Mouse (Mus musculus) c-Kit-positive CD71-positive TER-119-negative erythroid progenitor cells, embryonic 14.5 days (primary cell): ENCODE results near the gene Cxcl14.

ENCODE experiments used
- DNase-seq: peaks from one replicate; pipeline ENCODE4 v3.0.0-alpha.2; 2013; ENCODE audit warnings: low read depth

Cxcl14 gene

DNA sequence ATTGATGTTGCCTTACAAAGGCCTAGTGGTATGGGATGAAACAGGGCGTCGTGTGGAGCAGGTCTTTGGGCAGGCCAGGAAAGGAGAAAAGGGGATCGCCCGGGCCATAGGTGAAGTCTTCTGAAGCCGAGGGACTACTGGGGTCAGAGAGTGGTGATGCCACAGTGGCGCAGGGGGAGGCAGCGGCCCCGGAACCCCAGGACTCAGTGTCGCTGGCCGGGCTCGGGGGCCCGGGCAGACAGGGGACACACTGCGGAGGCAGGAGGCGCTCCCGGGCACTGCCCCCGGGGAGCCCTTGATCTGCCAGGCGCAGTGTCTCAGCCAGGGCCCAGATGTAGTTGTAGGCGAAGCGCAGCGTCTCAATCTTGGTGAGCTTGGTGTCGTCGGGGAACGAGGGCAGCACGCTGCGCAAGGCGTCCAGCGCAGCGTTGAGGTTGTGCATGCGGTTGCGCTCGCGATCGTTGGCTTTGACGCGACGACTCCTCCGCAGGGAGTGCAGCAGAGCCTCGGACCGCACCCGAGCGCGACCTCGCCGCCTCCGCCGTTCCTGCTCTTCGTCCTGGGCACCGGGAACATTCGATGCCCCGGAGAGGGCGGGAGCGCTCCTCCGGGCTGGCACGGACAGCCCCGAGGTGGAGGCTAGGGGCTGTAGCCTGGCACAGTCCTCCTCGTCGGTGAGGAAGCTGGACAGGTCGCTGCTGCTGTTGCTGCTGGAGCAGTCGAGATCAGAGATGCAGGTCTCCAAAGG lies 45.0 kb downstream of the Cxcl14 start:
- no peak for DNase-seq

DNA sequence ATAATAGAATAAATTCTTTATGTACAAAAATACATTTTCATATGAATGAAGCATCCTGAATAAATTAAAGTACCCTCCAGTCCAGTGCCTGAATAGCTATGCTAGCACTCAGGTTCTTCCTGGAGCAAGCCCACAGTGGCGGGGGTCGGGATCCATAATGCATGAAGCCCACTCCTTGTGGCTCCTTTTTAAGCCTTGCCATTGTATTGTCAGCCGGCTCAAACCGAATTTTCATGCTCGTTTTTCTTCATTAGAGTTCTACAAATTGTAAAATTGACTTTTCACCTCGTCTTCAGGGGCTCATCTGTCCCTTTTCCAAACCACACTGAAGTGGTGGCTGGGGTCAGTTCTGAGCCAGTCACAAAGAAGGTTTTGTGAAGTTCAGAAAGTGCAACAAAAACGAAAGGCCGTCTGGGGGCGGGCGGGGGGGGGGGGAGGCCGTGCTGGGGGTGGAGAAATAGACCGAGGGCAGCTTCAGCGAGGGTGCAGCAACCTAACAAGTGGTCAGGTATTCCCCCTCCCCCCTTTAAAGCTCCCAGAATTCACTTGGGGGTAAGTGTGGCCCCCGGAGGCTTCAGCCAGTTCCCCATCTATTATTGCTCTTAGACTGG lies 45.7 kb downstream of the Cxcl14 start:
- DNase-seq = no peak

DNA sequence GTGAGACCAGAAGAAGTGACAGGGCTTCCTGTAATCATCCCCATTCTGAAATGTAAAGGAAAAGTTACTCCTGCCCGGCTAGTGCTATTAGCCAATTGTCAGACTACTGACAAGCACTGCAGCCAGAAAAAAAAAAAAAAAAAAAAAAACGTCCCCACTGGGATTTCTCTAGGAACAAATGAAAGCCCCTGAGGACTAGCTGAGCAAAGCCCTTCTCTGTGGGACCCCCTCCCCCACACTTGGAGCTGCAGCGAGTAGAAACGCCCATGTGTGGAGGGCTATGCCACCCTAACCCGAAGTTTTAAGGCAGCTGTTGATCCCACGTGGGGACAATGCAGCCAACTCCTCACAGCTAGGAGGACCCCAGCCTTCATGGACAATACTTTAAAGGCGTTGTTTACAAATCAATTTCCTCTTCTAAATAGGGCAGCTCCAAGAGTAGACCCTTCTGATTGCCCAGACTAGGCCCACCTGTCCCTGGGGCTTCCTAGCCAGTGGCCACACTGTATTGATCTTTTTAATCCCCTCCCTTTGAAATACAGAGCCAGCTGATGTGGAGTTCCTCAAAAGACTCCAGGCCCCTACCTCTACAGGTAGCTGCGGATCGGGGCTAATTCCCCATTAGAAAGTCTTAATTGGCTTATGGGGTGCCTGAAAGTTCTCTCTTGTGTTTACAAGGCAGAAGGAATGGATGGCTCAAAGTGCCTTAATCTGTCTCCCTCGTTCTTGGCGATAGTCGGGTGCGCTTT lies 46.6 kb downstream of the Cxcl14 start:
- no peak for DNase-seq

DNA sequence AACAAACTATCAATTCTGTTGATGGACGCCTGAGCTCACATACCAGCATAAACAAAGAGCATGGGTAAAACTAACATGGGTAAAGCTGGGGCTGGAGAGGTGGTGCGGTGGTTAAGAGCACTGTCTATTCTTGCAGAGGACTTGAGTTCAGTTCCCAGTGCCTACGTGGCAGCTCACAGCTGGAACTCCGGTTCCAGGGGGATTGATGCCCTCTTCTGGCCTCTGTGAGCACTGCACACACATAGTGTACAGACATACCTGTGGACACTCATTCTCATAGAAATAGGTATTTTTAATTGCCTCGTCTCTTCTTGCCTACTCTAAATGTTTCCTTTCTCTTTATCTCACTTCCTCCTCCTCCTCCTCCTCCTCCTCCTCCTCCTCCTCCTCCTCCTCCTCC lies 53.2 kb downstream of the Cxcl14 start:
- no peak for DNase-seq

DNA sequence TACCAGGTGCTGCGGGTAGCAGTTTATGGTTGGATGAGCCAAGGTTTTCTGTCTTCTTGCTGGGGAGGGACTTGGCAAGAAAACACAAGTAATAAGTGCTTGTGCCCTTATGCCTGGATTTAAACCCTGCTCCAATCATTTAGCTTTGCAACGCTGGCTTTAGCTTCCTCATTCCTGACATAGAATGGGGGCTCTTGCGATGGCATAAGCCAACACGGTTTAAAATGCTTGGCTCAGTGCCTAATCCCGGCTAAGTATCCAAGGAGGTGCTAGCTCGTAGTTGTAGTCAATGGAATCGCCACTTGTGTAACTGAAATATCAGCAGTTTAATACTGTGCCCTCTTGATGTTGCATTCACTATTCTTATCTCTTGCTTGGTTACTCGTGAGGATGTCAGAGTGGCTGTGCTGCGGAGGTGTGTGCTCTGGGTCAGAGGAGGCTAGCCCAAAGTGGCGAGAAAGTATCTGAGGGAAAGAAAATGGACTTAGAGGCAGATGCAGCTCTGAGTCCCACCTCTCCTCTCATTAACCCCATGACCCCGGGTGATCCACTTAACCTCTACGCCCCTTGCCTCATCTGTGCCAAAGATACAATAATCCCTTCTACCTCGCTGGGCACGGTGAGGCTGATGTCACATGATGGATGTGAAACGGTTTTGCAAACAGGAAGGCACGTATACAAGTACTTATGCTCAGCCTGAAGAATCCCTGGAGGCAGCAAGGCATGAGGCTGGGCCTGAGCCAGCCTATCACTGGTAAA lies 56.2 kb downstream of the Cxcl14 start:
- no peak for DNase-seq
